Mouse (Mus musculus): ENCODE results near the gene Atf1.
A peak's percentile ranks its signal among the peaks of the same experiment; 100 is the strongest.

GRCm38 (mm10) chr15:100306201-100306600 lies 78.6 kb downstream of the Atf1 start:
- no peak for TF ChIP-seq POLR2A (IDR thresholded peaks at IDR 0.05; ENCODE audit: control insufficient read depth in 1 of 2, insufficient read depth in 1 of 2, low read depth in 1 of 2, low read length in 2 of 2, poor library complexity in 1 of 2)
- TF ChIP-seq CTCF (IDR thresholded peaks at IDR 0.05 in 2 of 3, conservative IDR thresholded peaks at IDR 0.05 in 1 of 3; ENCODE audit: control insufficient read depth in 1 of 3, insufficient read depth in 1 of 3, low read depth in 2 of 3, low read length in 3 of 3, poor library complexity in 1 of 3, severe bottlenecking in 1 of 3), result no peak
- TF ChIP-seq SIN3A (IDR thresholded peaks at IDR 0.05; ENCODE audit: low read length), result peak; percentile 59; the same call in 1 of the 2 replicates
- peak in 1 of 2 experiments; percentile 25; a peak in 1 of 4 replicates for TF ChIP-seq EP300 (IDR thresholded peaks at IDR 0.05; ENCODE audit: low read depth in 1 of 2, low read length in 2 of 2)
- no peak for TF ChIP-seq NRF1 (IDR thresholded peaks at IDR 0.05; ENCODE audit: insufficient read depth, low read depth, low read length, poor library complexity, severe bottlenecking)
- TF ChIP-seq POLR2AphosphoS2 (IDR thresholded peaks at IDR 0.05; ENCODE audit: low read length), result no peak
- no peak for TF ChIP-seq KAT2A (conservative IDR thresholded peaks at IDR 0.05; ENCODE audit: low read depth, low read length)
- TF ChIP-seq ELF1 (IDR thresholded peaks at IDR 0.05; ENCODE audit: low read depth, low read length), result no peak
- TF ChIP-seq RAD21 (IDR thresholded peaks at IDR 0.05; ENCODE audit: low read depth, low read length), result no peak
- no peak for TF ChIP-seq USF1 (IDR thresholded peaks at IDR 0.05; ENCODE audit: low read depth, low read length)
- no peak for TF ChIP-seq MAZ (IDR thresholded peaks at IDR 0.05; ENCODE audit: low read depth, low read length)
- TF ChIP-seq NELFE (IDR thresholded peaks at IDR 0.05; ENCODE audit: low read depth, low read length), result no peak
- TF ChIP-seq POLR2AphosphoS5 (IDR thresholded peaks at IDR 0.05; ENCODE audit: borderline replicate concordance, low read depth, low read length), result no peak

All from MEL (cell line).